Mouse (Mus musculus) thymus, postnatal 36 days (tissue): ENCODE data around the gene Bin2.
A peak's percentile ranks its signal among the peaks of the same experiment; 100 is the strongest.

Experiments
- DNase-seq, 2 experiments: peaks; one replicate each; pipeline ENCODE4 v3.0.0; 2022; ENCODE audit warnings: mixed read lengths in 2 of 2

Bin2 gene

GRCm38 (mm10) chr15:100614218-100614995 lies 54.9 kb downstream of the Bin2 start:
- no peak for DNase-seq

- peak; percentile 74 to 76 for DNase-seq
Observed at GRCm38 (mm10) chr15:100613584-100613983, 55.8 kb downstream of the Bin2 start.

GRCm38 (mm10) chr15:100612432-100612831 lies 56.9 kb downstream of the Bin2 start:
- DNase-seq, result peak; percentile 64 to 65

- DNase-seq, result no peak
Observed at GRCm38 (mm10) chr15:100611951-100612350, 57.4 kb downstream of the Bin2 start.

- peak in 1 of 2 experiments; percentile 16 for DNase-seq
Observed at GRCm38 (mm10) chr15:100606677-100607076, 62.7 kb downstream of the Bin2 start.

- no peak for DNase-seq
Observed at GRCm38 (mm10) chr15:100601669-100602068, 67.7 kb downstream of the Bin2 start.

- no peak for DNase-seq
Observed at GRCm38 (mm10) chr15:100600696-100601272, 68.6 kb downstream of the Bin2 start.

GRCm38 (mm10) chr15:100600047-100600695 lies 69.2 kb downstream of the Bin2 start:
- peak; percentile 87 to 89 for DNase-seq

- peak; percentile 39 to 61 for DNase-seq
Observed at GRCm38 (mm10) chr15:100599276-100600046, 69.9 kb downstream of the Bin2 start, which contains the start of gene Pou6f1. Gene Pou6f1, minus strand, starts transcription at chr15:100599984.

GRCm38 (mm10) chr15:100598883-100599275 lies 70.5 kb downstream of the Bin2 start:
- peak; percentile 40 to 53 for DNase-seq

- peak; percentile 42 to 57 for DNase-seq
Observed at GRCm38 (mm10) chr15:100598287-100598882, 71.0 kb downstream of the Bin2 start.

GRCm38 (mm10) chr15:100592817-100593216 lies 76.5 kb downstream of the Bin2 start:
- no peak for DNase-seq
